Mouse (Mus musculus) lung, adult 2 months (tissue): ENCODE results near the gene Gys1.
"Not testable (repeated sequence)": the region's sequence is repeated elsewhere in the genome, so short reads cannot be mapped to it uniquely, and the experiment has no call there.

ENCODE experiments used
- CTCF ChIP-seq: fragments of 200-500 bp; IDR thresholded peaks from 2 replicates; pipeline ENCODE4 v1.5.1; 2011; ENCODE audit warnings: mild to moderate bottlenecking, low read length, control low read depth; ENCODE audit not compliant: insufficient read depth
- POLR2A ChIP-seq: fragments of 200-500 bp; IDR thresholded peaks from 2 replicates; pipeline ENCODE4 v1.6.1; 2011; ENCODE audit warnings: low read depth, mild to moderate bottlenecking, control low read depth, low read length, borderline replicate concordance; ENCODE audit errors: extremely low read depth

DNA sequence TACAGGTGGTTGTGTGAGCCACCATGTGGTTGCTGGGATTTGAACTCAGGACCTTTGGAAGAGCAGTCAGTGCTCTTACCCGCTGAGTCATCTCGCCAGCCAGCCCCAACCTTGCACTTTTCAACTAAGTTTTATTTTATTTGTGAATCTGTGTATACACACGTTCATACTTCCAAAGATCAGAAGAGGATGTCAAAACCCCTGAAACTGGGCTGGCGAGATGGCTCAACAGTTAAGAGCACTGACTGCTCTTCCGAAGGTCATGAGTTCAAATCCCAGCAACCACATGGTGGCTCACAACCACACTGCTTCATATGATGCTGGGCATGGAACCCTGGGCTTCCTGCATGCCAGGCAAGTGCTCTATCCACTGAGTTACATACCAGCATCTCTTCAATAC lies 50.3 kb downstream of the Gys1 start:
- not testable (repeated sequence) for TF ChIP-seq CTCF, POLR2A
